Mouse (Mus musculus): ENCODE measurements at regions not wholly inside any gene's neighbourhood (a gene's known extent, or its start where the extent isn't known, plus 50 kb on each side); places are given as distances from the start of the nearest gene placed in this dataset.
A peak's percentile ranks its signal among the peaks of the same experiment; 100 is the strongest.
"Not testable (repeated sequence)": the region's sequence is repeated elsewhere in the genome, so short reads cannot be mapped to it uniquely, and the experiment has no call there.

- 58% methylated on average over 2 of the region's 2 CpGs for WGBS
- TF ChIP-seq CTCF (IDR thresholded peaks at IDR 0.05; ENCODE audit: low read depth): no peak
- H3K36me3 ChIP-seq (ENCODE audit: insufficient read depth): no peaks in the 10 kb centered on the region
- no peaks in the 10 kb centered on the region; the same call in 1 of the 2 replicates for H3K4me1 ChIP-seq (ENCODE audit: insufficient read depth)
- no peaks in the 10 kb centered on the region for H3K27me3 ChIP-seq (ENCODE audit: insufficient read depth, low read length)
- no peaks in the 10 kb centered on the region for H3K9me3 ChIP-seq (ENCODE audit: low read length)
- DNase-seq (peak; percentile 70), ATAC-seq (peak; percentile 94)
- H3K4me3 ChIP-seq (ENCODE audit: low read depth, low read length): no peak overlapping the region
- no peak overlapping the region for H3K27ac ChIP-seq (ENCODE audit: low read depth, low read length)
- H3K9ac ChIP-seq: no peak overlapping the region
- no peak overlapping the region for H3K4me2 ChIP-seq (ENCODE audit: low read depth)
Measured at GRCm38 (mm10) chr15:14253602-14254301, 1080.3 kb upstream of the Cdh6 start.

GRCm38 (mm10) chr15:14251773-14252172 lies 1078.3 kb upstream of the Cdh6 start:
- H3K9me3 ChIP-seq (ENCODE audit: low read length): no peaks in the 10 kb centered on the region
- no peaks in the 10 kb centered on the region; the same call in 1 of the 2 replicates for H3K4me1 ChIP-seq (ENCODE audit: insufficient read depth)
- H3K27me3 ChIP-seq (ENCODE audit: insufficient read depth, low read length): no peaks in the 10 kb centered on the region
- no peak for TF ChIP-seq CTCF (IDR thresholded peaks at IDR 0.05; ENCODE audit: low read depth)
- no peaks in the 10 kb centered on the region for H3K36me3 ChIP-seq (ENCODE audit: insufficient read depth)
- no peak overlapping the region for H3K4me2 ChIP-seq (ENCODE audit: low read depth)
- H3K27ac ChIP-seq (ENCODE audit: low read depth, low read length): no peak overlapping the region
- H3K4me3 ChIP-seq (ENCODE audit: low read depth, low read length): no peak overlapping the region
- no peak overlapping the region for H3K9ac ChIP-seq
- no peak for DNase-seq
- WGBS: 78% methylated on average over 2 of the region's 2 CpGs
- no peak for ATAC-seq

GRCm38 (mm10) chr15:14215236-14215635 lies 1041.8 kb upstream of the Cdh6 start:
- H3K4me2 ChIP-seq (ENCODE audit: low read depth): no peak overlapping the region
- ATAC-seq: no peak
- H3K4me3 ChIP-seq (ENCODE audit: low read depth, low read length): no peak overlapping the region

GRCm38 (mm10) chr15:14214726-14215125 lies 1041.3 kb upstream of the Cdh6 start:
- Histone ChIP-seq H3K4me1 (ENCODE audit: insufficient read depth) (no peaks in the 10 kb centered on the region), H3K36me3 (ENCODE audit: insufficient read depth) (no peaks in the 10 kb centered on the region), H3K4me2 (ENCODE audit: low read depth) (no peak overlapping the region), H3K9me3 (ENCODE audit: low read length) (no peaks in the 10 kb centered on the region), H3K4me3 (ENCODE audit: low read depth, low read length) (no peak overlapping the region), H3K27ac (ENCODE audit: low read depth, low read length) (no peak overlapping the region), H3K9ac (no peak overlapping the region), H3K27me3 (ENCODE audit: insufficient read depth, low read length) (no peaks in the 10 kb centered on the region)
- DNase-seq (peak; percentile 12), ATAC-seq (no peak)
- TF ChIP-seq CTCF (IDR thresholded peaks at IDR 0.05; ENCODE audit: low read depth): no peak
- 24% methylated on average over 1 of the region's 1 CpGs for WGBS

More at GRCm38 (mm10) chr15:14215236-14215635, 1041.8 kb upstream of the Cdh6 start:
- Histone ChIP-seq H3K4me1 (ENCODE audit: insufficient read depth) (no peaks in the 10 kb centered on the region), H3K9ac (no peak overlapping the region), H3K27me3 (ENCODE audit: insufficient read depth, low read length) (no peaks in the 10 kb centered on the region), H3K27ac (ENCODE audit: low read depth, low read length) (no peak overlapping the region), H3K36me3 (ENCODE audit: insufficient read depth) (no peaks in the 10 kb centered on the region), H3K9me3 (ENCODE audit: low read length) (no peaks in the 10 kb centered on the region)
- DNase-seq: no peak
- TF ChIP-seq CTCF (IDR thresholded peaks at IDR 0.05; ENCODE audit: low read depth): no peak
- 70% methylated on average over 8 of the region's 8 CpGs for WGBS

- WGBS: 92% methylated on average over 2 of the region's 2 CpGs
Measured at GRCm38 (mm10) chr15:14177523-14177922, 1004.0 kb upstream of the Cdh6 start.

GRCm38 (mm10) chr15:14137402-14137801 lies 963.9 kb upstream of the Cdh6 start:
- Histone ChIP-seq H3K4me2 (ENCODE audit: low read depth) (no peak overlapping the region), H3K36me3 (ENCODE audit: insufficient read depth) (no peaks in the 10 kb centered on the region), H3K27ac (ENCODE audit: low read depth, low read length) (no peak overlapping the region), H3K9me3 (ENCODE audit: low read length) (no peaks in the 10 kb centered on the region), H3K4me3 (ENCODE audit: low read depth, low read length) (no peak overlapping the region), H3K4me1 (ENCODE audit: insufficient read depth) (no peaks in the 10 kb centered on the region), H3K9ac (no peak overlapping the region), H3K27me3 (ENCODE audit: insufficient read depth, low read length) (no peaks in the 10 kb centered on the region)
- no peak for ATAC-seq
- no peak for TF ChIP-seq CTCF (IDR thresholded peaks at IDR 0.05; ENCODE audit: low read depth)
- DNase-seq: no peak

More at GRCm38 (mm10) chr15:14177523-14177922, 1004.0 kb upstream of the Cdh6 start:
- no peak overlapping the region for H3K9ac ChIP-seq
- ATAC-seq (no peak), DNase-seq (no peak)
- no peaks in the 10 kb centered on the region for H3K9me3 ChIP-seq (ENCODE audit: low read length)
- H3K36me3 ChIP-seq (ENCODE audit: insufficient read depth): no peaks in the 10 kb centered on the region
- no peaks in the 10 kb centered on the region for H3K27me3 ChIP-seq (ENCODE audit: insufficient read depth, low read length)
- no peaks in the 10 kb centered on the region for H3K4me1 ChIP-seq (ENCODE audit: insufficient read depth)
- no peak overlapping the region for H3K4me2 ChIP-seq (ENCODE audit: low read depth)
- no peak overlapping the region for H3K27ac ChIP-seq (ENCODE audit: low read depth, low read length)
- no peak for TF ChIP-seq CTCF (IDR thresholded peaks at IDR 0.05; ENCODE audit: low read depth)
- H3K4me3 ChIP-seq (ENCODE audit: low read depth, low read length): no peak overlapping the region

GRCm38 (mm10) chr15:14123829-14124228 lies 950.4 kb upstream of the Cdh6 start:
- Histone ChIP-seq H3K4me2 (ENCODE audit: low read depth) (no peak overlapping the region), H3K27me3 (ENCODE audit: insufficient read depth, low read length) (no peaks in the 10 kb centered on the region), H3K4me3 (ENCODE audit: low read depth, low read length) (no peak overlapping the region), H3K9ac (no peak overlapping the region), H3K9me3 (ENCODE audit: low read length) (0 out of 2 replicates have a peak, but pooled peaks cover 5% of the 10 kb centered on the region), H3K4me1 (ENCODE audit: insufficient read depth) (no peaks in the 10 kb centered on the region), H3K36me3 (ENCODE audit: insufficient read depth) (no peaks in the 10 kb centered on the region), H3K27ac (ENCODE audit: low read depth, low read length) (no peak overlapping the region)
- ATAC-seq (no peak), DNase-seq (no peak)
- WGBS: 84% methylated on average over 4 of the region's 4 CpGs
- TF ChIP-seq CTCF (IDR thresholded peaks at IDR 0.05; ENCODE audit: low read depth): no peak

GRCm38 (mm10) chr15:14118321-14118720 lies 944.8 kb upstream of the Cdh6 start:
- not testable (repeated sequence) for H3K27me3 ChIP-seq (ENCODE audit: insufficient read depth, low read length); H3K27ac ChIP-seq (ENCODE audit: low read depth, low read length); H3K9me3 ChIP-seq (ENCODE audit: low read length); H3K9ac ChIP-seq; ATAC-seq; H3K4me2 ChIP-seq (ENCODE audit: low read depth); H3K4me3 ChIP-seq (ENCODE audit: low read depth, low read length); H3K36me3 ChIP-seq (ENCODE audit: insufficient read depth); DNase-seq; H3K4me1 ChIP-seq (ENCODE audit: insufficient read depth)
- WGBS: 89% methylated on average over 3 of the region's 3 CpGs

Data from forebrain, postnatal 0 days (tissue).